Mouse (Mus musculus): Measurements from ENCODE around the gene Fam43a. TPM values are rescaled to one million over a fixed set of nuclear protein-coding genes. Genes with fewer than 3 reads are reported as not detected.

Gene Fam43a
- polyA plus RNA-seq, 1 experiment from 2014 or later: 18.5 TPM

- Histone ChIP-seq H3K4me3 (replicated peaks; ENCODE audit: low read depth, low read length) (no peak overlapping the region), H3K4me1 (replicated peaks; ENCODE audit: insufficient read depth, low read length) (no peaks in the 10 kb centered on the region), H3K27me3 (ENCODE audit: insufficient read depth, low read length) (no peaks in the 10 kb centered on the region), H3K4me2 (ENCODE audit: low read length) (no peak overlapping the region), H3K9me3 (replicated peaks; ENCODE audit: low read length) (no peaks in the 10 kb centered on the region), H3K9ac (ENCODE audit: low read depth, low read length) (no peak overlapping the region), H3K27ac (no peak overlapping the region), H3K36me3 (ENCODE audit: insufficient read depth, low read length) (no peaks in the 10 kb centered on the region)
- no peak for TF ChIP-seq CTCF (IDR thresholded peaks at IDR 0.05; ENCODE audit: low read depth)
- DNase-seq (ENCODE audit: low spot score): peak; percentile 10
- WGBS: 32% methylated on average over 2 of the region's 2 CpGs
- no peak for ATAC-seq (replicated peaks; ENCODE audit: low FRiP score, low read depth)
These were observed 41.1 kb downstream of the Fam43a start for GRCm38 (mm10) chr16:30640591-30640990.

GRCm38 (mm10) chr16:30641408-30641807 is 41.9 kb downstream of the Fam43a start:
- 63% methylated on average over 4 of the region's 4 CpGs for WGBS
- Histone ChIP-seq H3K9me3 (replicated peaks; ENCODE audit: low read length) (no peaks in the 10 kb centered on the region), H3K4me2 (ENCODE audit: low read length) (no peak overlapping the region), H3K27ac (no peak overlapping the region), H3K36me3 (ENCODE audit: insufficient read depth, low read length) (no peaks in the 10 kb centered on the region), H3K4me1 (replicated peaks; ENCODE audit: insufficient read depth, low read length) (no peaks in the 10 kb centered on the region), H3K9ac (ENCODE audit: low read depth, low read length) (no peak overlapping the region), H3K27me3 (ENCODE audit: insufficient read depth, low read length) (no peaks in the 10 kb centered on the region), H3K4me3 (replicated peaks; ENCODE audit: low read depth, low read length) (no peak overlapping the region)
- TF ChIP-seq CTCF (IDR thresholded peaks at IDR 0.05; ENCODE audit: low read depth): no peak
- ATAC-seq (replicated peaks; ENCODE audit: low FRiP score, low read depth) (no peak), DNase-seq (ENCODE audit: low spot score) (no peak)

GRCm38 (mm10) chr16:30642229-30642628 is 42.7 kb downstream of the Fam43a start:
- Histone ChIP-seq H3K4me2 (ENCODE audit: low read length) (no peak overlapping the region), H3K4me1 (replicated peaks; ENCODE audit: insufficient read depth, low read length) (no peaks in the 10 kb centered on the region), H3K9ac (ENCODE audit: low read depth, low read length) (no peak overlapping the region), H3K27ac (no peak overlapping the region), H3K27me3 (ENCODE audit: insufficient read depth, low read length) (no peaks in the 10 kb centered on the region), H3K9me3 (replicated peaks; ENCODE audit: low read length) (no peaks in the 10 kb centered on the region), H3K36me3 (ENCODE audit: insufficient read depth, low read length) (no peaks in the 10 kb centered on the region), H3K4me3 (replicated peaks; ENCODE audit: low read depth, low read length) (no peak overlapping the region)
- DNase-seq (ENCODE audit: low spot score) (no peak), ATAC-seq (replicated peaks; ENCODE audit: low FRiP score, low read depth) (no peak)
- TF ChIP-seq CTCF (IDR thresholded peaks at IDR 0.05; ENCODE audit: low read depth): peak; percentile 27; the same call in 1 of the 2 replicates
- 89% methylated on average over 3 of the region's 3 CpGs for WGBS

DNA sequence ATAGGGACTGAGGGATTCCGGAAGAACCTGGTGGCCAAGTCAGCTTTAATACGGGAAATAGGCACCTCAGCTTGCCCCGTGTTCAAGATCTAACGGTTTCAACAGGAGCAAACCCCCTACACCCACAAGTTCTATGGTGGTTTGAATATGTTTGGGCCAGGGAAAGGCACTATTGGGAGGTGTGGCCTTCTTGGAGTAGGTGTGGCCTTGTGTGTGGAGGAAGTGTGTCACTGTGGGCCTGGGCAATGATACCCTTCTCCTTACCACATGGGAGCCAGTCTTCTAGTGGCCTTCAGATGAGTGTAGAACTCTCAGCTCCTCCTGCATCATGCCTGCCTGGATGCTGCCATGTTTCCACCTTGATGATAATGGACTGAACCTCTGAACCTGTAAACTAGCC is 45.5 kb downstream of the Fam43a start:
- Histone ChIP-seq H3K4me3 (replicated peaks; ENCODE audit: low read depth, low read length) (no peak overlapping the region), H3K27me3 (ENCODE audit: insufficient read depth, low read length) (no peaks in the 10 kb centered on the region), H3K4me2 (ENCODE audit: low read length) (no peak overlapping the region), H3K27ac (no peak overlapping the region), H3K36me3 (ENCODE audit: insufficient read depth, low read length) (no peaks in the 10 kb centered on the region), H3K9ac (ENCODE audit: low read depth, low read length) (no peak overlapping the region), H3K9me3 (replicated peaks; ENCODE audit: low read length) (no peaks in the 10 kb centered on the region), H3K4me1 (replicated peaks; ENCODE audit: insufficient read depth, low read length) (no peaks in the 10 kb centered on the region)
- no peak for TF ChIP-seq CTCF (IDR thresholded peaks at IDR 0.05; ENCODE audit: low read depth)
- no peak for ATAC-seq (replicated peaks; ENCODE audit: low FRiP score, low read depth)
- no peak for DNase-seq (ENCODE audit: low spot score)
- whole genome bisulfite sequencing: 95% methylated on average over 4 of the region's 4 CpGs

- 21% methylated on average over 9 of the region's 9 CpGs for WGBS
- Histone ChIP-seq H3K27ac (no peak overlapping the region), H3K27me3 (ENCODE audit: insufficient read depth, low read length) (no peaks in the 10 kb centered on the region), H3K4me2 (ENCODE audit: low read length) (no peak overlapping the region), H3K9ac (ENCODE audit: low read depth, low read length) (no peak overlapping the region), H3K4me1 (replicated peaks; ENCODE audit: insufficient read depth, low read length) (no peaks in the 10 kb centered on the region), H3K4me3 (replicated peaks; ENCODE audit: low read depth, low read length) (no peak overlapping the region), H3K36me3 (ENCODE audit: insufficient read depth, low read length) (no peaks in the 10 kb centered on the region), H3K9me3 (replicated peaks; ENCODE audit: low read length) (no peaks in the 10 kb centered on the region)
- DNase-seq (ENCODE audit: low spot score): peak; percentile 16
- ATAC-seq (replicated peaks; ENCODE audit: low FRiP score, low read depth): no peak
- no peak for TF ChIP-seq CTCF (IDR thresholded peaks at IDR 0.05; ENCODE audit: low read depth)
These were observed 46.5 kb downstream of the Fam43a start for GRCm38 (mm10) chr16:30645841-30646558.

DNA sequence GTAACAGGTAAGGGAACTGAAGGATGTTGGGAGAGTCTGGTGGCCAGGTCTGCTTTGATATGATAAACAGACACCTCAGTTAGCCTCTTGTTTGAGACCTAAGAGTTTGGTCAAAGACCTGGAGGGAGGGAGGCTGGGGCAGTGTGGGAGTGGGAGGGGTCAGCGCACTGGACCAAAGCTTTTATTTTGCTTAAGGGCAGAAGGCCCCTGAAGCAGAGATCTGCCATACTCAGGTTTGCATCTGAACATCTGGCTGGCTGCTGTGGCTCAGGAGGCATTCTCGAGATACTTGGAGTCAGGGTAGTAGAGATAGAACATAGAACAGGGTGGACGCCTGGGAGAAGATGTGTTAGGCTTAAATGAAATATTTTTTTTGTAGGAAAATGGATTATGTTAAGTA is 47.3 kb downstream of the Fam43a start:
- TF ChIP-seq CTCF (IDR thresholded peaks at IDR 0.05; ENCODE audit: low read depth): no peak
- WGBS: 57% methylated on average over 3 of the region's 3 CpGs
- DNase-seq (ENCODE audit: low spot score): peak; percentile 24

DNA sequence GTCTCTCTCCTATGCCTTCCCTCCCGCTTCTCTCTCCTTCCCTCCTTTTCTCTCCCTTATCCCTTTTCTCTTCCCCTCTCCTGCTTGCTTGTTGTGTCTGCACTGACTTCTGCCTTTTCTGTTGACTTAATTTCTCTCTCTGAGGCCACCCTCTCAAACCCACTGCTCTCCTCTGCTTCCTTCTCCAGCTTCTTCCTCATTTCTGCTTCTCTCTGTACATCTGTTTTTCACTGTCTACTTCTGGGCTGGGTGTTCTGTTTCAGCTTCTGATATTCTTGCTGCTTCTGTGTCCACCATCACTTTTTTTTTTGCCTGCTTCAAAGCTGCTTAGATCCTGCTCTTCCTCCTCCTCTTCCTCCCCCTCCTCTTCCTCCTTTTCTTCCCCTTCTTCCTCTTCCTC is 51.8 kb downstream of the Fam43a start:
- TF ChIP-seq CTCF (IDR thresholded peaks at IDR 0.05; ENCODE audit: low read depth): no peak
- ATAC-seq (replicated peaks; ENCODE audit: low FRiP score, low read depth) (no peak), DNase-seq (ENCODE audit: low spot score) (no peak)
- Histone ChIP-seq H3K4me2 (ENCODE audit: low read length) (no peak overlapping the region), H3K4me1 (replicated peaks; ENCODE audit: insufficient read depth, low read length) (no peaks in the 10 kb centered on the region), H3K9me3 (replicated peaks; ENCODE audit: low read length) (no peaks in the 10 kb centered on the region), H3K36me3 (ENCODE audit: insufficient read depth, low read length) (no peaks in the 10 kb centered on the region), H3K27ac (no peak overlapping the region), H3K9ac (ENCODE audit: low read depth, low read length) (no peak overlapping the region), H3K27me3 (ENCODE audit: insufficient read depth, low read length) (no peaks in the 10 kb centered on the region), H3K4me3 (replicated peaks; ENCODE audit: low read depth, low read length) (no peak overlapping the region)
- 100% methylated on average over 1 of the region's 1 CpGs for WGBS

More for the DNA sequence above, 47.3 kb downstream of the Fam43a start:
- Histone ChIP-seq H3K9me3 (replicated peaks; ENCODE audit: low read length) (no peaks in the 10 kb centered on the region), H3K36me3 (ENCODE audit: insufficient read depth, low read length) (no peaks in the 10 kb centered on the region), H3K4me3 (replicated peaks; ENCODE audit: low read depth, low read length) (no peak overlapping the region), H3K27ac (no peak overlapping the region), H3K27me3 (ENCODE audit: insufficient read depth, low read length) (no peaks in the 10 kb centered on the region), H3K4me1 (replicated peaks; ENCODE audit: insufficient read depth, low read length) (no peaks in the 10 kb centered on the region), H3K9ac (ENCODE audit: low read depth, low read length) (no peak overlapping the region), H3K4me2 (ENCODE audit: low read length) (no peak overlapping the region)
- ATAC-seq (replicated peaks; ENCODE audit: low FRiP score, low read depth): no peak

Other genes starting within 250 kb of the Fam43a start
- gene Atp13a3, start 193.7 kb upstream of the Fam43a start, polyA plus RNA-seq (2015; fragmentation: Nextera tagmentation; extraction: Ambion mirVana): 10.4 and 11.2 TPM in 2 replicates
- 13.4 and 13.8 TPM in 2 replicates for gene Tmem44, start 48.9 kb upstream of the Fam43a start, polyA plus RNA-seq (2015; fragmentation: Nextera tagmentation; extraction: Ambion mirVana)
- 55.3 and 59.3 TPM in 2 replicates for gene Lsg1, start 12.1 kb upstream of the Fam43a start, polyA plus RNA-seq (2015; fragmentation: Nextera tagmentation; extraction: Ambion mirVana)

Measured in kidney, postnatal 0 days (tissue).